Mouse (Mus musculus) erythroid progenitor cell, adult 5-6 weeks (primary cell): ENCODE data around the gene Adk. TPM values are rescaled to one million over a fixed set of nuclear protein-coding genes. Genes with fewer than 3 reads are reported as not detected.

Experiments used
- ATAC-seq: replicated peaks from 2 replicates; pipeline ENCODE4 v1.8.0; 2016; ENCODE audit warnings: moderate number of reproducible peaks, mild to moderate bottlenecking, moderate TSS enrichment, inconsistent platforms; ENCODE audit not compliant: poor library complexity, low FRiP score, severe bottlenecking
- total RNA-seq, 2 experiments: library from RNA; stranded (forward) in 1 of 2; stranded (reverse) in 1 of 2; fragments of 150-400 nt in 1 of 2; fragments of 186-747, 209-891 nt in 1 of 2; gene quantifications; 2 replicates each; pipeline versions ENCODE4 v1.2.3 to v1.2.4; 2015 to 2017; ENCODE audit warnings: low replicate concordance in 2 of 2

Gene Adk
- total RNA-seq, 2 experiments from 2014 or later = 66.4 to 67.1 TPM

- no peak for ATAC-seq
These were observed 331.5 kb downstream of the Adk start for GRCm38 (mm10) chr14:21383701-21384428.

- ATAC-seq = no peak
These were observed 347.1 kb downstream of the Adk start for GRCm38 (mm10) chr14:21399506-21399905.

- no peak for ATAC-seq
These were observed 349.8 kb downstream of the Adk start for GRCm38 (mm10) chr14:21402157-21402601.

GRCm38 (mm10) chr14:21402621-21403405 lies 350.4 kb downstream of the Adk start:
- ATAC-seq = no peak

GRCm38 (mm10) chr14:21406946-21407345 lies 354.6 kb downstream of the Adk start:
- no peak for ATAC-seq

GRCm38 (mm10) chr14:21408846-21409245 lies 356.5 kb downstream of the Adk start:
- no peak for ATAC-seq

- no peak for ATAC-seq
These were observed 358.5 kb downstream of the Adk start for GRCm38 (mm10) chr14:21410769-21411477.

- no peak for ATAC-seq
These were observed 359.1 kb downstream of the Adk start for GRCm38 (mm10) chr14:21411524-21411923.

GRCm38 (mm10) chr14:21418332-21418731 lies 366.0 kb downstream of the Adk start:
- no peak for ATAC-seq

- no peak for ATAC-seq
These were observed 375.0 kb downstream of the Adk start for GRCm38 (mm10) chr14:21427369-21427768.

- ATAC-seq = no peak
These were observed 381.0 kb downstream of the Adk start for GRCm38 (mm10) chr14:21433415-21433814.

GRCm38 (mm10) chr14:21433995-21434394 lies 381.6 kb downstream of the Adk start:
- ATAC-seq = no peak

GRCm38 (mm10) chr14:21434686-21435085 lies 382.3 kb downstream of the Adk start:
- ATAC-seq = no peak

- ATAC-seq = no peak
These were observed 387.4 kb downstream of the Adk start for GRCm38 (mm10) chr14:21439785-21440184.

GRCm38 (mm10) chr14:21440526-21440925 lies 388.2 kb downstream of the Adk start:
- no peak for ATAC-seq

- ATAC-seq = no peak
These were observed 389.6 kb downstream of the Adk start for GRCm38 (mm10) chr14:21441772-21442533.

GRCm38 (mm10) chr14:21452581-21452980 lies 400.2 kb downstream of the Adk start:
- no peak for ATAC-seq

- no peak for ATAC-seq
These were observed 401.5 kb downstream of the Adk start for GRCm38 (mm10) chr14:21453896-21454295.

- no peak for ATAC-seq
These were observed 403.4 kb downstream of the Adk start for GRCm38 (mm10) chr14:21455654-21456350.
